Mouse (Mus musculus): ENCODE results near the gene Ripor2. TPM values are rescaled to one million over a fixed set of nuclear protein-coding genes. Genes with fewer than 3 reads are reported as not detected.

Gene Ripor2
- total and polyA plus RNA-seq, 3 experiments, result 8.6 to 10.9 (median 9.3) TPM

DNA sequence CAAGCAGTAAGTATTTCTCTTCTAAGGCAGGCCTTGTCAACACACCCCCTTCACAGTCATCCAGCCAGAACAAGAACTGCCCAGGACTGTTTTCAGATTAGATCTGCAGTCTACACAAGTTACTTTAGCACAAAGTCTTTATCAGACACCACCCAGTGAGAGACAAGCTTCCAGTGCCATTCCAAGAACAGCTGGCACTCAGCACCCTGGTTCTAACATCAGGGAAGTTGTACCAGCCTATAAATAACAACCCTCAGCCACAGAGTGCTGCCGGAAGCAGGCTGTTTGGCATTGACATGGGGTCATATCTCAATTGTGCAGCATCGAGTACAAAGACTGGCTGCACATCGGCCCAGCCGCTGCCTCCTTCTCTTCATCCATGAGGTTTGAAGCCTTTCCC, 21.0 kb downstream of the Ripor2 start:
- DNase-seq (ENCODE audit: extremely low read depth), result no peak
- in situ Hi-C loops (cut with MboI; ENCODE audit: low pct_ligation_motif_present, low pct_unique_long_range_greater_than_20kb, low sequenced_read_pairs) (no loop called here), dilution Hi-C loops (cut with MboI; ENCODE audit: extremely low pct_ligation_motif_present, extremely low pct_unique_long_range_greater_than_20kb, low sequenced_read_pairs) (no loop called here)
- no peak overlapping the region for H3K4me3 ChIP-seq (replicated peaks in 1 of 3; ENCODE audit: low read depth in 2 of 3, low read length in 2 of 3, poor library complexity in 1 of 3)
- H3K27me3 ChIP-seq (replicated peaks), result no peaks in the 10 kb centered on the region
- H3K9me3 ChIP-seq (replicated peaks; ENCODE audit: low read length), result no peaks in the 10 kb centered on the region
- H3K36me3 ChIP-seq (replicated peaks in 1 of 2; ENCODE audit: control insufficient read depth in 1 of 2, insufficient read depth in 1 of 2, low read length in 1 of 2), result peaks cover 0 to 39% of the 10 kb centered on the region in 2 experiments
- H3K9ac ChIP-seq (ENCODE audit: insufficient read depth, low read depth), result no peak overlapping the region
- H3K79me2 ChIP-seq (replicated peaks; ENCODE audit: control insufficient read depth, extremely low read depth, insufficient read depth, poor library complexity, severe bottlenecking), result no peaks in the 10 kb centered on the region; the same call in 1 of the 2 replicates
- H3K4me1 ChIP-seq (ENCODE audit: control insufficient read depth in 1 of 2, insufficient read depth in 2 of 2), result peaks cover 5 to 34% of the 10 kb centered on the region in 2 experiments; a peak in 3 of 4 replicates
- no peak overlapping the region for H3K4me2 ChIP-seq (ENCODE audit: insufficient read depth, low read depth, poor library complexity, severe bottlenecking)
- TF ChIP-seq KAT2A (IDR thresholded peaks at IDR 0.05; ENCODE audit: insufficient replicate concordance, low read length), result no peak
- TF ChIP-seq ELF1 (IDR thresholded peaks at IDR 0.05; ENCODE audit: low read depth, low read length), result no peak
- no peak for TF ChIP-seq MYC (IDR thresholded peaks at IDR 0.05; ENCODE audit: low read depth, low read length)
- TF ChIP-seq RCOR1 (conservative IDR thresholded peaks at IDR 0.05; ENCODE audit: low read depth, low read length), result no peak
- no peak for TF ChIP-seq POLR2A (IDR thresholded peaks at IDR 0.05; ENCODE audit: low read depth, low read length)
- no peak for TF ChIP-seq USF2 (conservative IDR thresholded peaks at IDR 0.05; ENCODE audit: low read depth, low read length)
- TF ChIP-seq CTCF (conservative IDR thresholded peaks at IDR 0.05 in 1 of 2, IDR thresholded peaks at IDR 0.05 in 1 of 2; ENCODE audit: low read depth in 2 of 2, low read length in 2 of 2), result no peak
- no peak for TF ChIP-seq ZMIZ1 (IDR thresholded peaks at IDR 0.05; ENCODE audit: low read depth, low read length)
- no peak for TF ChIP-seq MXI1 (IDR thresholded peaks at IDR 0.05; ENCODE audit: low read depth, low read length)
- no peak for TF ChIP-seq GABPA (IDR thresholded peaks at IDR 0.05; ENCODE audit: insufficient replicate concordance, low read depth, low read length)
- TF ChIP-seq SIN3A (IDR thresholded peaks at IDR 0.05; ENCODE audit: low read length), result no peak
- TF ChIP-seq PAX5 (IDR thresholded peaks at IDR 0.05; ENCODE audit: low read length), result no peak
- TF ChIP-seq CHD2 (IDR thresholded peaks at IDR 0.05; ENCODE audit: low read length), result no peak
- no peak for TF ChIP-seq RAD21 (IDR thresholded peaks at IDR 0.05; ENCODE audit: low read depth, low read length)
- TF ChIP-seq JUND (conservative IDR thresholded peaks at IDR 0.05; ENCODE audit: low read depth, low read length), result no peak
- no peak overlapping the region for H3K27ac ChIP-seq (ENCODE audit: insufficient read depth, low read depth)

DNA sequence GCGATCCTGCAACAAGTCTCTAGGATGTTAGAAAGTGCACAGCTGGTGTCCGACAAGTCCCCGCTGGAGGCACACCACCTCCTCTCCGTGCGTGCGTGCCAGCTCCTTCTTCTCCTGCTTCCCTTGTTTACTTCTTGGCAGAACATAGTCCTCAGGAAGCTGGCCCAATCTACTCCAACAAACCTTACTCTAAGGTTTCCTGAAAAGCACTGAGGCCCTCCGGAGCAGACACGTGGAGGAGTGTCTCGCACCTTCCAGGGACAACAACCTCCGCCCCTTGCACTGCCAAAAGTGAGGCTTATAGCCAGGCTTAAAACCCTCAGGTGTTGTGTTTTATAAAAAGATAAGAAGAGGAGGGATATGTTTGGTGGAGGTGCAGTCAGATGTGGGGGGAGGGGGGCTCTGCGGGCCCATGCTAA, 21.6 kb downstream of the Ripor2 start:
- Histone ChIP-seq H3K27me3 (replicated peaks) (no peaks in the 10 kb centered on the region), H3K4me3 (replicated peaks in 1 of 3; ENCODE audit: low read depth in 2 of 3, low read length in 2 of 3, poor library complexity in 1 of 3) (no peak overlapping the region), H3K9ac (ENCODE audit: insufficient read depth, low read depth) (no peak overlapping the region), H3K36me3 (replicated peaks in 1 of 2; ENCODE audit: control insufficient read depth in 1 of 2, insufficient read depth in 1 of 2, low read length in 1 of 2) (peaks cover 0 to 38% of the 10 kb centered on the region in 2 experiments), H3K27ac (ENCODE audit: insufficient read depth, low read depth) (no peak overlapping the region), H3K9me3 (replicated peaks; ENCODE audit: low read length) (no peaks in the 10 kb centered on the region), H3K4me2 (ENCODE audit: insufficient read depth, low read depth, poor library complexity, severe bottlenecking) (no peak overlapping the region), H3K4me1 (ENCODE audit: control insufficient read depth in 1 of 2, insufficient read depth in 2 of 2) (peaks cover 3 to 34% of the 10 kb centered on the region in 2 experiments; a peak in 2 of 4 replicates), H3K79me2 (replicated peaks; ENCODE audit: control insufficient read depth, extremely low read depth, insufficient read depth, poor library complexity, severe bottlenecking) (no peaks in the 10 kb centered on the region; the same call in 1 of the 2 replicates)
- DNase-seq (ENCODE audit: extremely low read depth), result no peak
- dilution Hi-C loops (cut with MboI; ENCODE audit: extremely low pct_ligation_motif_present, extremely low pct_unique_long_range_greater_than_20kb, low sequenced_read_pairs) (no loop called here), in situ Hi-C loops (cut with MboI; ENCODE audit: low pct_ligation_motif_present, low pct_unique_long_range_greater_than_20kb, low sequenced_read_pairs) (no loop called here)
- TF ChIP-seq KAT2A (IDR thresholded peaks at IDR 0.05; ENCODE audit: insufficient replicate concordance, low read length) (no peak), CTCF (conservative IDR thresholded peaks at IDR 0.05 in 1 of 2, IDR thresholded peaks at IDR 0.05 in 1 of 2; ENCODE audit: low read depth in 2 of 2, low read length in 2 of 2) (no peak), POLR2AphosphoS2 (IDR thresholded peaks at IDR 0.05; ENCODE audit: low read depth, low read length) (no peak), GABPA (IDR thresholded peaks at IDR 0.05; ENCODE audit: insufficient replicate concordance, low read depth, low read length) (no peak), HCFC1 (IDR thresholded peaks at IDR 0.05; ENCODE audit: low read depth, low read length) (no peak), USF2 (conservative IDR thresholded peaks at IDR 0.05; ENCODE audit: low read depth, low read length) (no peak), JUN (IDR thresholded peaks at IDR 0.05; ENCODE audit: insufficient read depth, low read depth, low read length) (no peak), CHD2 (IDR thresholded peaks at IDR 0.05; ENCODE audit: low read length) (no peak), ETS1 (conservative IDR thresholded peaks at IDR 0.05; ENCODE audit: low read depth, low read length) (no peak), ZC3H11A (IDR thresholded peaks at IDR 0.05; ENCODE audit: low read depth, low read length) (no peak), IRF4 (IDR thresholded peaks at IDR 0.05; ENCODE audit: low read depth, low read length) (no peak), JUND (conservative IDR thresholded peaks at IDR 0.05; ENCODE audit: low read depth, low read length) (no peak), TBP (conservative IDR thresholded peaks at IDR 0.05; ENCODE audit: low read depth, low read length) (no peak), UBTF (IDR thresholded peaks at IDR 0.05; ENCODE audit: low read depth, low read length) (no peak), CHD1 (IDR thresholded peaks at IDR 0.05; ENCODE audit: low read depth, low read length) (no peak), E2F4 (IDR thresholded peaks at IDR 0.05; ENCODE audit: insufficient replicate concordance, low read depth, low read length) (no peak), MYC (IDR thresholded peaks at IDR 0.05; ENCODE audit: low read depth, low read length) (no peak), POLR2A (IDR thresholded peaks at IDR 0.05; ENCODE audit: low read depth, low read length) (no peak), MAFK (IDR thresholded peaks at IDR 0.05; ENCODE audit: insufficient replicate concordance, low read length) (no peak), SIN3A (IDR thresholded peaks at IDR 0.05; ENCODE audit: low read length) (no peak)
